Mouse (Mus musculus) embryonic facial prominence, embryonic 10.5 days (tissue): ENCODE results near the gene Swt1. TPM values are rescaled to one million over a fixed set of nuclear protein-coding genes. Genes with fewer than 3 reads are reported as not detected.
"Not testable (repeated sequence)": the region's sequence is repeated elsewhere in the genome, so short reads cannot be mapped to it uniquely, and the experiment has no call there.

Experiments
- DNase-seq: peaks from one replicate; pipeline ENCODE4 v3.0.0-alpha.2; 2017; ENCODE audit warnings: low spot score
- H3K27ac ChIP-seq: fragments of 300-500 bp; sonication (generic); replicated peaks from 2 replicates; pipeline ENCODE4 v1.5.1; 2016; ENCODE audit warnings: mild to moderate bottlenecking
- H3K27me3 ChIP-seq: fragments of 300-500 bp; sonication (generic); replicated peaks from 2 replicates; pipeline ENCODE4 v1.6.1; 2016; ENCODE audit warnings: low read depth, mild to moderate bottlenecking; ENCODE audit not compliant: poor library complexity, severe bottlenecking
- H3K36me3 ChIP-seq: fragments of 300-500 bp; sonication (generic); replicated peaks from 2 replicates; pipeline ENCODE4 v1.6.1; 2016; ENCODE audit warnings: mild to moderate bottlenecking, moderate library complexity
- H3K4me1 ChIP-seq: fragments of 300-500 bp; sonication (generic); 2 replicates; pipeline ENCODE4 v1.6.1; 2016
- H3K4me3 ChIP-seq: fragments of 300-500 bp; sonication (generic); 2 replicates; pipeline ENCODE4 v1.5.1; 2016; ENCODE audit warnings: mild to moderate bottlenecking, moderate library complexity
- H3K9me3 ChIP-seq: fragments of 300-500 bp; sonication (generic); 2 replicates; pipeline ENCODE4 v1.6.1; 2016; ENCODE audit warnings: mild to moderate bottlenecking
- WGBS: fragments of 180-500 bp; shearing (Covaris S2); methylation state at CpG from one replicate; pipeline ENCODE4 v1.1.7; 2016; 5-methylcytosine and 5-hydroxymethylcytosine counted together
- polyA plus RNA-seq: library from polyadenylated mRNA; unstranded; fragments of >200 nt; fragmentation: Nextera tagmentation; extraction: Ambion mirVana; gene quantifications from 2 replicates; pipeline ENCODE4 v1.2.1, GENCODE M21; 2016

The Swt1 gene
- 19.8 and 21.1 TPM in 2 replicates for polyA plus RNA-seq

DNA sequence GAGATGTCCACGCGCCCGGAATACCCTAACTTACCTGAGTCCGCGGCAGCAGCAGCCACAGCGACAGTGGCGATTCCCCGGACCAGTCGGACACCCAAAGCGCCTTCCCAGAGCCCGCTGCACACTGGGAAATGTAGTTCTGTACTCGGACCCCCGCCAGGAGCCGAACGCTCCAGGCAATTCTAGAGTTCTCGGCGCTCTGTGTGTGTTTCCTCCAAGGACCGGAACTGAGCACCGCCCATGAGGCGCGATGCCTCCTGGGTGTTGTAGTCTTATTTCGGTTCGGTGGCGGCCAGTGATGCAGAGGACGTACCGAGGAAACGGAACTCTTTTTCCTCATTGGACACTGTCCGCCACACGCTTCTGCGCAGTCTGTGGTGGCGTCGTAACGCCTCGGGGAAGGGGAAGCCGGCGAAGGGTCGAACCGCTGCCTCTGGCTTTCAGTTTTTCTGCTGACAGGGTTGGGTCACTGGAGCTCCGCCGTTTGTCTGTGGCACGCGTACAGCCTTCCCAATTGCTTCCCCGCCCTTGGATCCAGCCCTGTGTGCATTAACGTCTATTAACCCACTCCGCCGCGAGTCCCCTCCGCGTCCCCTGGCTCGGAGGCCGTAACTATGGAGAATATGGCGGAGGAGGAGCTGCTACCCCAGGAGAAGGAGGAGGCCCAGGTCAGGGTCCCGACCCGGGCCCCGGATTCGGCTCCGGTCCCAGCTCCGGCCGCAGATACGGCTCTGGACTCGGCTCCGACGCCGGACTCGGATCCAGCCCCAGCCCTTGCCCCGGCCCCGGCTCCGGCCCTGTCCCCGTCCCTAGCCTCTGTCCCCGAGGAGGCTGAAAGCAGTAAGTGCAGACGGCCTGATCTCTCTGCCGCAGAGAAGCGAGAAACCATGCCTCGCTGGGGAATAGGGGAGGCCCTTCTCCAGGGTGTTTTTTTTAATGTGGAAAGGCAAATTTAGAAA lies at the start of gene Swt1, which contains the start of gene Trmt1l:
Gene Swt1, minus strand, starts transcription at position 193 of the 959 bp plus-strand sequence.
Gene Trmt1l, plus strand, starts transcription at position 280 of the 959 bp plus-strand sequence.
- under 1% methylated on average over 74 of the region's 74 CpGs for WGBS
- H3K36me3 ChIP-seq: peaks cover 7% of the 10 kb centered on the region
- H3K9me3 ChIP-seq: no peaks in the 10 kb centered on the region
- peak within 1 kb of the TSS; percentile 77 for H3K4me3 ChIP-seq
- peaks cover 13% of the 10 kb centered on the region for H3K4me1 ChIP-seq
- DNase-seq: peak; percentile 97
- H3K27me3 ChIP-seq: no peaks in the 10 kb centered on the region
- H3K27ac ChIP-seq: peak within 1 kb of the TSS; percentile 92

DNA sequence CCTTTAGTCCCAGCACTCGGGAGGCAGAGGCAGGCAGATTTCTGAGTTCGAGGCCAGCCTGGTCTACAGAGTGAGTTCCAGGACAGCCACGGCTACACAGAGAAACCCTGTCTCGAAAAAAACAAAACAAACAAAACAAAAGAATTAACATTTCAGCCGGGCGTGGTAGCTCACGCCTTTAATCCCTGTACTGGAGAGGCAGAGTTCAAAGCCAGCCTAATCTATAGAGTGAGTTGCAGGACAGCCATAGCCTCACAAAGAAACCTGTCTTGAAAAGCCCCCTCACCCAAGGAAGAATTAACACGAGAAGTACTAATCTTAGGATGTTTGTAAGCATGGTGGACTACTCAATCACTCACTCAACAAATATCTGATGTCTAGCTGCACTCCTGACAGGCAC lies 44.1 kb upstream of the Swt1 start:
- WGBS: 96% methylated on average over 8 of the region's 8 CpGs

DNA sequence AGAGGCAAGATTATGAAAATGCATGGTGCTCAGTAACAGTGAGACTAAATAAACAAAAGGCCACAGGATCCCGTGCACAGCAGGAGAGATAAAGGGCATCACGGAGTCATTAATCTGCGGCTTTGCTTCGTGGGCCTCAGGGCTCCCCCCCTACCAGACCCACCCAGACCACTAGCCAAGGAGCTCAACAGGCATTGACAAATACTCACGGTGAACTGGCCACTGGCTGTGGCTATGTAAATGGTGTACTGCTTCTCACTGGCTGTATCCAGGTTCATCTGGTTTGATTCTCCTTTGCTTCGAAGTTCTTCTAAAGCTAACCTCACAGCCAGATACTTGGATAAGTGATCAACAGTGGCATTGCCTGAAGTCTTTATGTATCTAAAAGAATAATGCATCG lies 43.2 kb upstream of the Swt1 start:
- H3K36me3 ChIP-seq: peaks cover 95% of the 10 kb centered on the region
- no peaks in the 10 kb centered on the region for H3K9me3 ChIP-seq
- 81% methylated on average over 7 of the region's 7 CpGs for WGBS

More for the DNA sequence above, 44.1 kb upstream of the Swt1 start:
- H3K9me3 ChIP-seq, H3K27me3 ChIP-seq, DNase-seq, H3K4me1 ChIP-seq, H3K4me3 ChIP-seq, H3K27ac ChIP-seq: not testable (repeated sequence)
- peaks cover 96% of the 10 kb centered on the region for H3K36me3 ChIP-seq

DNA sequence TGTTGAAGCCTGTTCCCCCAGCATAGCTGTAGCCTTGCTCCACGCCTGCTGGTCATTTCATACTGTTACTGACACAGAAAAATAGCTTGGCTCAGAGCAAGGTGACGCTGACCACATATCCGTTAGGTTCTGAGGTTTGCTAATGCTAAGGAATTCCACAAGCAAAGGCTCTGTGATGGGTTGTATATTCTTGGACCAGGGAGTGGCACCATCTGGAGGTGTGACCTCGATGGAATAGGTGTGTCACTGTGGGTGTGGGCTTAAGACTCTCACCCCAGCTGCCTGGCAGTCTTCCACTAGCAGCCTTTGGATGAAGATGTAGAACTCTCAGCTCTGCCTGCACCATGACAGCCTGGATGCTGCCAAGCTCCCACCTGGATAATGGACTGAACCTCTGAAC lies 38.3 kb upstream of the Swt1 start:
- 90% methylated on average over 4 of the region's 4 CpGs for WGBS
- no peaks in the 10 kb centered on the region for H3K27me3 ChIP-seq
- no peak overlapping the region for H3K27ac ChIP-seq
- H3K36me3 ChIP-seq: peaks cover 64% of the 10 kb centered on the region
- DNase-seq: no peak
- peaks cover 6% of the 10 kb centered on the region; the same call in 1 of the 2 replicates for H3K4me1 ChIP-seq
- H3K9me3 ChIP-seq: no peaks in the 10 kb centered on the region
- H3K4me3 ChIP-seq: no peak overlapping the region

More for the DNA sequence above, 43.2 kb upstream of the Swt1 start:
- DNase-seq: no peak
- no peak overlapping the region for H3K4me3 ChIP-seq
- no peaks in the 10 kb centered on the region for H3K27me3 ChIP-seq
- H3K27ac ChIP-seq: no peak overlapping the region
- H3K4me1 ChIP-seq: no peaks in the 10 kb centered on the region

DNA sequence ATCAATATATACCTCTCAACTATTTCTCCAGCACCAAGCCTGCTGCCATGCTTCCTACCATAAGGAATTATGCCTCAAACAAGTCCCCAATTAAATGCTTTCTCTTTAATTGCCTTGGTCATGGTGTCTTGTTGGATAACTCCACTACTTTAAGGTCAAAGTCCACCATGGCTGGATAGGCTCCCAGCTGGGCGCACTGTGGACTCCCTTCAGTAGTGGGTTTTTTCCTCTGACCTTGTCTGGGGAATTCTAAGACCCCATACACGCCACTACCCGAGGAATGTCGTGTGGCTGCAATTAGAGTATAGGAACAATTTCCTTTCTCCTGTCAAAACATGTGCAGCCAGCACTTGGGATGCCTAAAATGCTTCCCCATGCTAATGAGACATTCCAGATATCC lies 36.7 kb upstream of the Swt1 start:
- WGBS: 25% methylated on average over 4 of the region's 4 CpGs
- peaks cover 61% of the 10 kb centered on the region for H3K36me3 ChIP-seq

DNA sequence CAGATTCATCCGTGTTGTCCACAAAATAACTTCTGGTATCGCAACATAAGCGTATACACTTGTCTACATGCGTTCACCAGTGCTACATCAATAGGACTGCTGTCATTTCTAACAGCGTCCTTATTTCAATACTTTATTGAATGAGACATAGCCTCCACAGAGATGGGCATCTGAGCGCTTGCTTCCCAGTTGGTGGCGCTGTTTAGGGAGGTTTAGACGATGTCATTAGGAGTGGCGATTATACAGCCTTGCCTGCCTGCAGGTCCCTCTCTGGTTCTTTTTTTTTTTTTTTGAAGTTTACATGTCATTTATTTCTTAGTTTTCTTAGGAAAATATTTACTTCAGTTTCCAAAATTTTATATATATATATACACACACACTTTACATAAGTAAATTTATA lies 33.0 kb upstream of the Swt1 start:
- H3K4me1 ChIP-seq: peaks cover 6% of the 10 kb centered on the region; the same call in 1 of the 2 replicates
- 81% methylated on average over 9 of the region's 9 CpGs for WGBS

More for the DNA sequence above, 36.7 kb upstream of the Swt1 start:
- DNase-seq: peak; percentile 37
- Histone ChIP-seq H3K4me3 (no peak overlapping the region), H3K9me3 (no peaks in the 10 kb centered on the region), H3K4me1 (peaks cover 6% of the 10 kb centered on the region; the same call in 1 of the 2 replicates), H3K27me3 (no peaks in the 10 kb centered on the region), H3K27ac (no peak overlapping the region)

DNA sequence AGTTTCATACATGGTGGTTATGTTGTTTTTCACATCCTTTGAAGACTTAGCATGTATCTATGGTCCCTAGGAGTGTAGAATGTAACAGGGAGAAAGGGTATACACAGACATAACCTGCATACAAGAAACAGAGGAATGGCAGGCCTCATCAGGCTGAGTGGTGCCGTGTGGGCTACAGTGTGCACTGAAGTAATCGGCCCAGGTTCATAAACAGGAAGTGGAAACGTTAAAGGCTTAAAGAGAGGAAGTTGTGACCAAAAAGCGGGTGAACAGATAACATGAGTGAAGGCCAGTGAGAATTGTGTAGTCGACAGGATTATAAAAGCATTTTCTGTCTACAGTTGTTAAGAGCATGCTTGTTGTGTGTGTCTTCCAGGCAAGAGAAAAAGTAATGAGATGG lies 28.8 kb upstream of the Swt1 start:
- DNase-seq: no peak
- Histone ChIP-seq H3K4me1 (no peaks in the 10 kb centered on the region), H3K36me3 (peaks cover 90% of the 10 kb centered on the region), H3K9me3 (no peaks in the 10 kb centered on the region), H3K27me3 (no peaks in the 10 kb centered on the region), H3K27ac (no peak overlapping the region), H3K4me3 (no peak overlapping the region)
- 87% methylated on average over 5 of the region's 5 CpGs for WGBS

More for the DNA sequence above, 33.0 kb upstream of the Swt1 start:
- DNase-seq: no peak
- H3K36me3 ChIP-seq: peaks cover 62% of the 10 kb centered on the region
- H3K9me3 ChIP-seq: no peaks in the 10 kb centered on the region
- H3K4me3 ChIP-seq: no peak overlapping the region
- H3K27me3 ChIP-seq: no peaks in the 10 kb centered on the region
- H3K27ac ChIP-seq: no peak overlapping the region

DNA sequence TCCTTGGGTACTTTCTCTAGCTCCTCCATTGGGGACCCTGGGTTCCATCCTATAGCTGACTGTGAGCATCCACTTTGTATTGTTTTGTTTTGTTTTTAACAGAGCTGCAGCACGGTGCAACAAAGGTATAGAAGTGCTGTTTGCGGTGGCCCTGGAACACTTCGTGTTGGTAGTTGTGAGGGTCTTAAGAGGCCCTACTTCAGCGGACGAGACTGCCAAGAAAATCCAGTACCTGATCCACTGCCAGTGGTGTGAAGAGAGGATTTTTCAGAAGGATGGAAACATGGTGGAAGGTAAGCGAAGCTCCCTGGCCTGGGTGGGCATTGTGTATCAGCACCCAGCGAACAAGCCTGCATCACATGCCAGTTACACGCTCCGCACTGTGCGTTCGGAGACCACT lies 23.7 kb upstream of the Swt1 start:
- no peaks in the 10 kb centered on the region for H3K9me3 ChIP-seq
- H3K4me3 ChIP-seq: no peak overlapping the region
- no peak overlapping the region for H3K27ac ChIP-seq
- 97% methylated on average over 11 of the region's 11 CpGs for WGBS
- H3K27me3 ChIP-seq: no peaks in the 10 kb centered on the region
- H3K4me1 ChIP-seq: no peaks in the 10 kb centered on the region
- H3K36me3 ChIP-seq: peaks cover 98% of the 10 kb centered on the region
- DNase-seq: no peak

DNA sequence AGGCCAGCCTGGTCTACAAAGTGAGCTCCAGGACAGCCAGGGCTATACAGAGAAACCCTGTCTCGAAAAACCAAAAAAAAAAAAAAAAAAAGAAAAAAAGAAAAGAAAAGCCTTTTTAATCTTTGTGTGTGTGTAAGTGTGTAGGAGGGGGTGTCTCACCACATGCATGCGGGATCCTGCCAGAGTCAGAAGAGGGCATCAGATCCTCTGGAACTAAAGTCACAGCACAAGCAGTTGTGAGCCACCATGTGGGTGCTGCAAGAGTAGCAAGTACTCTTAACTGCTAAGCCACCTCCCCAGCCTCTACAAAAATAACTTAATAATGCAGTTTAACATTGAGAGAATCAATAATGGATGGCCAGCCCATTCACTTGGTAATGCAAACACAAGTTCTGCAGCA lies 22.6 kb upstream of the Swt1 start:
- no peak for DNase-seq
- WGBS: 93% methylated on average over 2 of the region's 2 CpGs
- no peaks in the 10 kb centered on the region for H3K27me3 ChIP-seq

DNA sequence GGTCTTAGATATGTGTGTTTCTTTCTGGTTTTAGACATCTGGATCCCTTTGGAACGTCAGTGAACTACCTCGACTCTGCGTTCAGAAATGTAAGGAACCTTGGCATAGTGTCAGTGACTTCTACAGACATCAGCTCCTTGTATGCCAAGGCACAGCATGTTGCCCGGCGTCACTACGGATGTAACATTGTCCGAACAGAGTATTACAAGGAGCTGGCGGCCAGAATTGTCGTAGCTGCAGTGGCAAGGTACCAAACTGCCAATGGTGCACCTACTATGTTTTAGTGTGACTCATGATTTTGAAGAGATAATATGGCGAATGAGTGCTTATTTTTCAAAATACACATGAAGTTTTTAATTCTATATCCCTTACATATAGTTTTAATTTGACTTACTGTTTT lies 21.6 kb upstream of the Swt1 start:
- H3K4me1 ChIP-seq: no peaks in the 10 kb centered on the region
- peaks cover 100% of the 10 kb centered on the region for H3K36me3 ChIP-seq
- H3K4me3 ChIP-seq: no peak overlapping the region
- H3K27ac ChIP-seq: no peak overlapping the region
- 96% methylated on average over 10 of the region's 10 CpGs for WGBS
- DNase-seq: no peak
- no peaks in the 10 kb centered on the region for H3K27me3 ChIP-seq
- no peaks in the 10 kb centered on the region for H3K9me3 ChIP-seq

More for the DNA sequence above, 22.6 kb upstream of the Swt1 start:
- H3K4me1 ChIP-seq: no peaks in the 10 kb centered on the region
- no peak overlapping the region for H3K27ac ChIP-seq
- no peaks in the 10 kb centered on the region for H3K9me3 ChIP-seq
- no peak overlapping the region for H3K4me3 ChIP-seq
- peaks cover 98% of the 10 kb centered on the region for H3K36me3 ChIP-seq

DNA sequence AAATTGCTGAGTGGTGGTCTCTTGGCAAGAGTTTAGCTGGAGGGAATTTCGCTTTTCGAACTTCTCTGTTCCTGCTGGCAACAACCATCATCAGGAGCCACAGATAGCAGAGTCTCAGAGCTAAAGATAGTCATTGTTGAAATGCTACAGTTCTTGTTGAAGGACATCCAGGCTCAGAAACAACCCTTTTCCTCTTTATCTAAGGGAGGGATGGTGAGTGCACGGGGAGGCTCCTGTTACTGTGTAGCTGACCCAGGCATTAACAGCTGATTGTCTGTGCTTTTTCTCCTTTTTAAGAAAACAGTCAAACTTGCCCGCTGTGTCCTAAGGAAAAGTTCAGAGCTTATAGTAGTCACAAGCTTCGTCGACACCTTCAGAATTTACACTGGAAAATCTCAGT lies 7.2 kb upstream of the Swt1 start:
- 94% methylated on average over 6 of the region's 6 CpGs for WGBS
- no peak overlapping the region for H3K4me3 ChIP-seq
- H3K36me3 ChIP-seq: peaks cover 72% of the 10 kb centered on the region
- H3K9me3 ChIP-seq: no peaks in the 10 kb centered on the region
- no peaks in the 10 kb centered on the region for H3K4me1 ChIP-seq
- no peaks in the 10 kb centered on the region for H3K27me3 ChIP-seq
- no peak for DNase-seq
- H3K27ac ChIP-seq: no peak overlapping the region

DNA sequence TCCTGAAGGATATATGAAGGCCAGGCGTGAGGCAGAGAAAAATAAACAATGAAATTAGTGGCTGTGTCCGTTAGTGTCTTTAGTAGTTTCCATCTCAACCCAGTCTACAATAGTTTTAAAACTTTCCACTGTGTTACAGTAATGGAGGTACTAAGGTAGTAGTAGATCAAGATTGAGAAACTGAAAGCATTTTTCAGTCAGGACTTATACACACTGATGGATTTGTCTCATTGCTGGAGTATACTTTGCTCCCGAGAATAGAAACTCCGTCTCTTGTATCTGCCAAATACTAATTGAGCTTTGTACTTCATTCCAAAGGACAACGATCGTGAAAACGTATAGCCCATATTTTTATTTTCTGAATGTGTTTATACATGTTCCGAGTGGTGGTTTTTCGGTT lies 1.1 kb upstream of the Swt1 start:
- Histone ChIP-seq H3K4me3 (peak overlapping the region; percentile 77), H3K27me3 (no peaks in the 10 kb centered on the region), H3K36me3 (peaks cover 14% of the 10 kb centered on the region), H3K4me1 (peaks cover 13% of the 10 kb centered on the region), H3K27ac (peak overlapping the region; percentile 92), H3K9me3 (no peaks in the 10 kb centered on the region)
- WGBS: 53% methylated on average over 9 of the region's 9 CpGs
- no peak for DNase-seq

DNA sequence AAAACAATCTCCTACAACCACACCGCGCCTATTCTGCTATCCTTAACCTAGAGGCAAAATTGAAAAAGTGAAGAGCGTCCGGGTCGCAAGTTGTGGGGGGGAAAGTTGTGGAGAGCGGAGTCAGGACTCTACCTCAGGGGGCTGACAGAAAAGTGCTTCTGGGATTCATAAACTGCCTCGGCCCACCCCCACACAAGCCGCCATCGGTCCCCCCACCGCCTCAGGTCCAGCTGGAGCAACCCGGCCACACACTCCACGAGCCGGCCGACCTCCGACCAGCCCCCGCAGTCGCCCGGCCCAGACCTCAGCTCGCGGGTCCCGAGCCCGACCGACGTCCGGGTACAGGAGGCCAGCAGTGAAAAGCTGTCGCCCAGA lies 380 bp downstream of the Swt1 start:
- Histone ChIP-seq H3K4me1 (peaks cover 13% of the 10 kb centered on the region), H3K4me3 (peak overlapping the region; percentile 77), H3K36me3 (peaks cover 3% of the 10 kb centered on the region; the same call in 1 of the 2 replicates), H3K27ac (peak overlapping the region; percentile 86), H3K9me3 (no peaks in the 10 kb centered on the region), H3K27me3 (no peaks in the 10 kb centered on the region)
- under 1% methylated on average over 26 of the region's 26 CpGs for WGBS
- DNase-seq: no peak
